Mouse (Mus musculus) central nervous system, embryonic 11.5 days (tissue): ENCODE results near the gene Nlrp10. TPM values are rescaled to one million over a fixed set of nuclear protein-coding genes. Genes with fewer than 3 reads are reported as not detected.

ENCODE experiments used
- polyA plus RNA-seq: library from polyadenylated mRNA; depleted of rRNA; stranded (reverse); fragments of >200 nt; gene quantifications from 2 replicates; pipeline ENCODE4 v1.2.3, GENCODE M21; 2012; rRNA removed

Nlrp10 gene
- polyA plus RNA-seq = 0.08 and 0.11 TPM in 2 replicates

GRCm38 (mm10) chr7:108929726-108930393 is at the start of gene Nlrp10:
Gene Nlrp10 (minus strand): TSS chr7:108930178.

GRCm38 (mm10) chr7:108950312-108950761 is 20.4 kb upstream of the Nlrp10 start, which contains the start of gene Tub:
Gene Tub (plus strand): TSS chr7:108950338.

GRCm38 (mm10) chr7:108933794-108934731 is 4.1 kb upstream of the Nlrp10 start, which contains the start of gene Eif3f:
Gene Eif3f (plus strand): TSS chr7:108934417.

GRCm38 (mm10) chr7:108894320-108894719 is 35.7 kb downstream of the Nlrp10 start, which contains the start of gene Olfr519:
Gene Olfr519 (minus strand): TSS chr7:108894420.

GRCm38 (mm10) chr7:108884906-108885305 is 45.1 kb downstream of the Nlrp10 start, which contains the start of gene Olfr518:
Gene Olfr518 (minus strand): TSS chr7:108885006.

GRCm38 (mm10) chr7:108872279-108872678 is 57.7 kb downstream of the Nlrp10 start, which contains the start of gene Olfr517:
Gene Olfr517 (minus strand): TSS chr7:108872379.

Other genes starting within 250 kb of the Nlrp10 start
- gene Olfr512, start 216.9 kb downstream of the Nlrp10 start, polyA plus RNA-seq = not detected in 2 replicates
- gene Olfr513, start 179.2 kb downstream of the Nlrp10 start, polyA plus RNA-seq = not detected in 2 replicates
- not detected in 2 replicates for gene Olfr514, start 104.2 kb downstream of the Nlrp10 start, polyA plus RNA-seq
- not detected in 2 replicates for gene Olfr516, start 79.6 kb downstream of the Nlrp10 start, polyA plus RNA-seq
- gene Olfr517, start 57.8 kb downstream of the Nlrp10 start, polyA plus RNA-seq = not detected in 2 replicates
- not detected in 2 replicates for gene Olfr518, start 45.2 kb downstream of the Nlrp10 start, polyA plus RNA-seq
- not detected in 2 replicates for gene Olfr519, start 35.8 kb downstream of the Nlrp10 start, polyA plus RNA-seq
- gene Eif3f, start 4.2 kb upstream of the Nlrp10 start, polyA plus RNA-seq = 97.5 and 138 TPM in 2 replicates
- gene Tub, start 20.2 kb upstream of the Nlrp10 start, polyA plus RNA-seq = 25.0 and 29.9 TPM in 2 replicates
- gene Ric3, start 153.2 kb upstream of the Nlrp10 start, polyA plus RNA-seq = 14.2 and 16.1 TPM in 2 replicates
- 45.3 and 59.4 TPM in 2 replicates for gene Lmo1, start 245.0 kb upstream of the Nlrp10 start, polyA plus RNA-seq